Mouse (Mus musculus): Measurements from ENCODE around the gene Rp2. TPM values are rescaled to one million over a fixed set of nuclear protein-coding genes. Genes with fewer than 3 reads are reported as not detected.
A peak's percentile ranks its signal among the peaks of the same experiment; 100 is the strongest.

The Rp2 gene
- total RNA-seq, 2 experiments from 2014 or later, result 7.3 to 9.2 TPM

- peak; percentile 62 for DNase-seq
These were observed 61.0 kb downstream of the Rp2 start, which contains the start of gene Jade3 for GRCm38 (mm10) chrX:20425140-20425838. TSS of gene Jade3 (plus strand) at chrX:20425688.

GRCm38 (mm10) chrX:20425839-20426449, 61.7 kb downstream of the Rp2 start:
- DNase-seq, result no peak

Other genes with a start within 250 kb of the Rp2 start
- 10 to 100 TPM in 1 of 2 experiments, 1 to 10 TPM in 1; 7.4 to 10.8 TPM for gene Slc9a7, start 72.7 kb upstream of the Rp2 start, total RNA-seq (2021)
- 1 to 10 TPM; 1.3 to 2.6 TPM for gene Jade3, start 61.2 kb downstream of the Rp2 start, total RNA-seq (2021)
- under 1 TPM in 1 of 2 experiments, not detected in 1; 0.32 TPM for gene Rgn, start 185.3 kb downstream of the Rp2 start, total RNA-seq (2021)

Measured in gastrocnemius, postnatal 10 days (tissue).